Mouse (Mus musculus) embryonic facial prominence, embryonic 12.5 days (tissue): ENCODE results near the gene Fstl5. TPM values are rescaled to one million over a fixed set of nuclear protein-coding genes. Genes with fewer than 3 reads are reported as not detected.

Experiments used
- ATAC-seq: fragments of 200-750 bp; cut with Nextera tagmentation; 2 replicates; pipeline ENCODE4 v1.8.0; 2017; ENCODE audit not compliant: insufficient number of reproducible peaks, insufficient read depth, low FRiP score, low TSS enrichment
- H3K27ac ChIP-seq: fragments of 300-500 bp; sonication (generic); 2 replicates; pipeline ENCODE4 v1.5.1; 2016; ENCODE audit warnings: mild to moderate bottlenecking
- H3K27me3 ChIP-seq: fragments of 300-500 bp; sonication (generic); 2 replicates; pipeline ENCODE4 v1.6.1; 2016; ENCODE audit warnings: mild to moderate bottlenecking, moderate library complexity
- H3K36me3 ChIP-seq: fragments of 300-500 bp; sonication (generic); 2 replicates; pipeline ENCODE4 v1.6.1; 2016; ENCODE audit warnings: mild to moderate bottlenecking
- H3K4me1 ChIP-seq: fragments of 300-500 bp; sonication (generic); 2 replicates; pipeline ENCODE4 v1.6.1; 2016
- H3K4me2 ChIP-seq: fragments of 300-500 bp; sonication (generic); replicated peaks from 2 replicates; pipeline ENCODE4 v1.6.1; 2016; ENCODE audit warnings: mild to moderate bottlenecking, moderate library complexity
- H3K4me3 ChIP-seq: fragments of 300-500 bp; sonication (generic); 2 replicates; pipeline ENCODE4 v1.5.1; 2016; ENCODE audit warnings: mild to moderate bottlenecking
- H3K9ac ChIP-seq: fragments of 300-500 bp; sonication (generic); 2 replicates; pipeline ENCODE4 v1.6.1; 2016; ENCODE audit warnings: mild to moderate bottlenecking, moderate library complexity
- H3K9me3 ChIP-seq: fragments of 300-500 bp; sonication (generic); 2 replicates; pipeline ENCODE4 v1.6.1; 2016; ENCODE audit warnings: mild to moderate bottlenecking, moderate library complexity
- WGBS: fragments of 180-500 bp; shearing (Covaris S2); methylation state at CpG from one replicate; pipeline ENCODE4 v1.1.7; 2016; 5-methylcytosine and 5-hydroxymethylcytosine counted together
- polyA plus RNA-seq: library from polyadenylated mRNA; unstranded; fragments of >200 nt; fragmentation: Nextera tagmentation; extraction: Ambion mirVana; gene quantifications from 2 replicates; pipeline ENCODE4 v1.2.1, GENCODE M21; 2016

The Fstl5 gene
- polyA plus RNA-seq, 1 experiment from 2014 or later: 6.1 TPM

DNA sequence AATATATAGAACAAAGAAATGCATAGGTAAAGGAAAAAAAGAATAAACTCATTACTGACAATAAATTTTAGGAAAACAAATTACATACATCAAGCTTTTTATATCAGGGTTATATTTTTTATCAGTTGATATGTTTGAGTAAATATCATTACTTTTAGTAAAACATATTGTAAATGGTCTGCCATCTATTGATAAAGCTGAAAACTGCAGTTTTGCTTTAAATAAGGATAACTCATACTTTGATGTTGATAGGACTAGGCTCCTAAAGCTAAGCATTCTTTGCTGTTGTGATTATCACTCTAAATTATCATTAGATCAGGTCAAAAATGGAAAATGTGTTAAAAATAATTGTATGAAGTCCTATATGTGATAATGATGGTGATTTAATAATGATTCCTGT lies 493.3 kb downstream of the Fstl5 start:
- Histone ChIP-seq H3K4me3 (no peak overlapping the region), H3K27ac (no peak overlapping the region), H3K9ac (no peak overlapping the region), H3K4me1 (no peaks in the 10 kb centered on the region), H3K36me3 (no peaks in the 10 kb centered on the region), H3K27me3 (no peaks in the 10 kb centered on the region), H3K4me2 (no peak overlapping the region), H3K9me3 (no peaks in the 10 kb centered on the region)
- ATAC-seq: no peak

- Histone ChIP-seq H3K4me1 (no peaks in the 10 kb centered on the region), H3K4me2 (no peak overlapping the region), H3K27me3 (no peaks in the 10 kb centered on the region), H3K9me3 (no peaks in the 10 kb centered on the region), H3K27ac (no peak overlapping the region), H3K36me3 (no peaks in the 10 kb centered on the region), H3K4me3 (no peak overlapping the region), H3K9ac (no peak overlapping the region)
- no peak for ATAC-seq
- WGBS: 66% methylated on average over 3 of the region's 3 CpGs
Observed at GRCm38 (mm10) chr3:76572478-76572877, 498.4 kb downstream of the Fstl5 start.

DNA sequence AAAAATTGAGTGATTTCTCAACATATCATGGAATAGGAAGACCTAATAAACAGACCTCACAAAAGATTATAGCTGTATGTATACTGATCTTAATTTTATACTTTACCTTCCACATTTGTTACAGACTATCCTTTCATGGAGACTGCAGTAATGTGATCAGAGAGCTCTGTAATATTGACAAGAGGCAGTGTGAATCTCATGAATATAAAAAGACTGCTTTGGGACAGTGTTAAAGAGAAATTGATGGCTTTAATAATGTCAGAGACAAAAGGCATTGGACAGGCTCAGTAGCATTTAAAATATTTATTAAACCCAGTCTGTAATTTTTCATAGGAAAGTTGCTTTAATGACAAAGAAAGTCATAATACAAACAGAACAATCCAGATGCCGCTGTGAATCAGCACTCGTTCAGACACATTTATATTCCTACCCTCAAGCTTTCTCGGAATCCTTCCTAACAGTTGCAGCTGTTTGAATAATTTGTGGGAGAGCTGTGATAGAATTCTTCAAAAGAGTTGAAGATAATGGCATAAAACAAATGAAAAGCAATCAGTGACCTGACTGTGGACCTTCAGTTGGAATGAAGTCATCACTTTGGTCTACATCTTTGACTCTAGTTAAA lies 499.0 kb downstream of the Fstl5 start:
- Histone ChIP-seq H3K9me3 (no peaks in the 10 kb centered on the region), H3K36me3 (no peaks in the 10 kb centered on the region), H3K4me1 (no peaks in the 10 kb centered on the region), H3K9ac (no peak overlapping the region), H3K27me3 (no peaks in the 10 kb centered on the region), H3K4me2 (no peak overlapping the region), H3K27ac (no peak overlapping the region), H3K4me3 (no peak overlapping the region)
- WGBS: 80% methylated on average over 3 of the region's 3 CpGs
- no peak for ATAC-seq

DNA sequence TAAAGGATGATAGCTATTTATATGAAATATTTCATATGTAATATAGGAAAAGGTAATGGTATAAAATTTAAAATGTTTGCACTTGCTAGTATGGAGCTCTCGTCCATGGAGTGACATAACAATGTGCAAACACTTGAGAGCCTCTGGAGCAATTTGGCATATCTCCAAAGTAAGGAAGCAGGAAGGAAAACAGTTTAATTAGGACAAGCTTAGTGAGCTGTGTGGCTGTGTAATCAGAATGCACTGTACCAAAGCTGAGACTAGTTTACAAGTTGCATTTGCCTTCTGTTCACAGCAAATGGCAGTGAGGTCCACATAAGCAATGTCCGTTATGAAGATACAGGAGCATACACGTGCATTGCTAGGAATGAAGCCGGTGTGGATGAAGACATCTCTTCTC lies 519.1 kb downstream of the Fstl5 start:
- Histone ChIP-seq H3K36me3 (no peaks in the 10 kb centered on the region), H3K27ac (no peak overlapping the region), H3K4me3 (no peak overlapping the region), H3K4me2 (no peak overlapping the region), H3K4me1 (no peaks in the 10 kb centered on the region), H3K27me3 (no peaks in the 10 kb centered on the region), H3K9ac (no peak overlapping the region), H3K9me3 (no peaks in the 10 kb centered on the region)
- 78% methylated on average over 4 of the region's 4 CpGs for WGBS
- ATAC-seq: no peak

GRCm38 (mm10) chr3:76620044-76620443 lies 546.0 kb downstream of the Fstl5 start:
- Histone ChIP-seq H3K27ac (no peak overlapping the region), H3K4me1 (no peaks in the 10 kb centered on the region), H3K27me3 (no peaks in the 10 kb centered on the region), H3K4me3 (no peak overlapping the region), H3K4me2 (no peak overlapping the region), H3K9me3 (no peaks in the 10 kb centered on the region), H3K36me3 (no peaks in the 10 kb centered on the region), H3K9ac (no peak overlapping the region)
- ATAC-seq: no peak
- WGBS: 94% methylated on average over 1 of the region's 1 CpGs

DNA sequence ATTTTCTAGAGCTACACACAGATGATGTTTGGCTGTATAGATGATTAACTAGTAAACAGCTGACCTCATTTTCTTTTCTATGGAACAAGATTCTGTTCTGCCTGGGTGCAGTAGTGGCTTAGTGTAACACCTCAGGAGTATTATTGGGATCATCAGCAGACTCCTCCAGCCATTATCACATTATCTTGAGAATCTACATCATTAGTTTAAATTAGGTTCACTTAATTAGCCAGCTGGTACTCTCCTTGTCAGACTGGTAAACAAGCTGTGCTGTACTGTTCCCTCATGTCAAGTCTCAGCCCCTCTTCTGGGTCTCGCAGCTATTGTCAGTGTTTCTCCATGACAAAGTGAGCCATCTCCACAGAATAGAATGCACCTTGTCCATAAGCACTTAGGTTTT lies 580.2 kb downstream of the Fstl5 start:
- WGBS: 82% methylated on average over 1 of the region's 1 CpGs
- no peak for ATAC-seq

GRCm38 (mm10) chr3:76670859-76671258 lies 596.8 kb downstream of the Fstl5 start:
- H3K36me3 ChIP-seq: no peaks in the 10 kb centered on the region
- H3K27me3 ChIP-seq: no peaks in the 10 kb centered on the region
- no peak overlapping the region for H3K4me3 ChIP-seq
- H3K9me3 ChIP-seq: no peaks in the 10 kb centered on the region
- no peaks in the 10 kb centered on the region for H3K4me1 ChIP-seq
- no peak overlapping the region for H3K4me2 ChIP-seq
- no peak for ATAC-seq
- H3K27ac ChIP-seq: no peak overlapping the region
- WGBS: 33% methylated on average over 5 of the region's 5 CpGs
- H3K9ac ChIP-seq: no peak overlapping the region

More for the DNA sequence above, 580.2 kb downstream of the Fstl5 start:
- Histone ChIP-seq H3K27me3 (no peaks in the 10 kb centered on the region), H3K27ac (no peak overlapping the region), H3K4me3 (no peak overlapping the region), H3K36me3 (no peaks in the 10 kb centered on the region), H3K9me3 (no peaks in the 10 kb centered on the region), H3K9ac (no peak overlapping the region), H3K4me1 (no peaks in the 10 kb centered on the region), H3K4me2 (no peak overlapping the region)

DNA sequence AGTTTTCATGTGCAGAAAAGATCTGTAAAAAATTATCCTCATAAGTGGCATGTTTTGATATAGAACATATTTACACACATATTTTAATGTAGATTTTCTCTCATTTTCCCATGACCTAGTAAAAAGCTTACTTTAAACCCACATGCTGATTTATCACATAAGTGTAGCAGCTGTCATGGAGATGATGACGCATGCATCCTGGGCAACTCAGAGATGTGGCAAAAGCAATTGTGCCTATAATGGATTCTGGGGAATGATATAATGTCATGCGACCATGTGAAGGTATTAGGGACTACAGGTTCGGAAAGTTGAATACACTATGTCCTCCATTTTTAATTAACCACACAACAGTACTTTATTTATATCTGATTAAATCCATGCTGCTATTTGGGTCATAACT lies 601.9 kb downstream of the Fstl5 start:
- Histone ChIP-seq H3K27me3 (no peaks in the 10 kb centered on the region), H3K4me2 (no peak overlapping the region), H3K9me3 (no peaks in the 10 kb centered on the region), H3K27ac (no peak overlapping the region), H3K4me3 (no peak overlapping the region), H3K9ac (no peak overlapping the region), H3K36me3 (no peaks in the 10 kb centered on the region), H3K4me1 (no peaks in the 10 kb centered on the region)
- ATAC-seq: no peak
- WGBS: 89% methylated on average over 3 of the region's 3 CpGs

DNA sequence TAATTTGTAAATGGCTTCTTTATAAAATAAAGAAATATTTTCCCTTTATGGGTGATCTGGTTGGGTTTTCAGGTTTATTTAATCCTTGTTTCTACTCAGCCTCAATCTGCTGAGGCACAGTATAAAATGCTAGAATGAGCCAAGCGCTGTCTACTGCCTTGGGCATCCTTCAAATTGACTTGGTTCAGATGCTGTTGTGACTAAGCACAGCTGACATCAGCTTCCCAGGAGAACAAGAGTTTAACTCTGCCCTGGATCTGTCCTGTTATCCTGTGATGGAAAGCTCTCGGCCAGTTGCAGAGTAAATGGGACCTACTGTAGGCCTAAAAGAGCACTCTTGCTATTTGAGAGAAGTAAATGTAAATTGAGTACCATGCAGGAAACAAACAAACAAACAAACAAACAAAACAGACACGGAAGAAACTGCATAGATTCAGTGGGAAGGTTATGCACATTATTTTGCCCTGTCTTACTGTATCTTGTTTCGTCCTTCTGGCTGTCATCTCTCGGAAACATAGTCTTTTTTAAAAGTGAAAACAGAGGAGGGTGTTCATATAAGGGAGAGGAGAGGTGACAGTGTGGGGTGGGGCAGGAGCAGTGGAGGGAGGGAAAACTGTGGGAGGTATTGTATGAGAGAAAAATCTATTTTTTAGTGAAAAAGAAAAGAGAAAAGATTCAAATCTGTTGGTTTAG lies 605.9 kb downstream of the Fstl5 start:
- Histone ChIP-seq H3K4me1 (no peaks in the 10 kb centered on the region), H3K9ac (no peak overlapping the region), H3K4me2 (no peak overlapping the region), H3K9me3 (no peaks in the 10 kb centered on the region), H3K4me3 (no peak overlapping the region), H3K27me3 (no peaks in the 10 kb centered on the region), H3K27ac (no peak overlapping the region), H3K36me3 (no peaks in the 10 kb centered on the region)
- ATAC-seq: no peak
- WGBS: 68% methylated on average over 5 of the region's 5 CpGs

GRCm38 (mm10) chr3:76680546-76680883 lies 606.4 kb downstream of the Fstl5 start:
- H3K4me1 ChIP-seq: no peaks in the 10 kb centered on the region
- H3K9ac ChIP-seq: no peak overlapping the region

GRCm38 (mm10) chr3:76697134-76697629 lies 623.1 kb downstream of the Fstl5 start:
- Histone ChIP-seq H3K4me1 (no peaks in the 10 kb centered on the region), H3K36me3 (no peaks in the 10 kb centered on the region), H3K27ac (no peak overlapping the region), H3K27me3 (no peaks in the 10 kb centered on the region), H3K4me2 (no peak overlapping the region), H3K9ac (no peak overlapping the region), H3K9me3 (no peaks in the 10 kb centered on the region), H3K4me3 (no peak overlapping the region)
- WGBS: 61% methylated on average over 1 of the region's 1 CpGs
- no peak for ATAC-seq

More at GRCm38 (mm10) chr3:76680546-76680883, 606.4 kb downstream of the Fstl5 start:
- no peak for ATAC-seq
- no peak overlapping the region for H3K4me3 ChIP-seq
- WGBS: 81% methylated on average over 2 of the region's 2 CpGs
- no peak overlapping the region for H3K27ac ChIP-seq
- no peaks in the 10 kb centered on the region for H3K9me3 ChIP-seq
- no peak overlapping the region for H3K4me2 ChIP-seq
- no peaks in the 10 kb centered on the region for H3K36me3 ChIP-seq
- no peaks in the 10 kb centered on the region for H3K27me3 ChIP-seq

DNA sequence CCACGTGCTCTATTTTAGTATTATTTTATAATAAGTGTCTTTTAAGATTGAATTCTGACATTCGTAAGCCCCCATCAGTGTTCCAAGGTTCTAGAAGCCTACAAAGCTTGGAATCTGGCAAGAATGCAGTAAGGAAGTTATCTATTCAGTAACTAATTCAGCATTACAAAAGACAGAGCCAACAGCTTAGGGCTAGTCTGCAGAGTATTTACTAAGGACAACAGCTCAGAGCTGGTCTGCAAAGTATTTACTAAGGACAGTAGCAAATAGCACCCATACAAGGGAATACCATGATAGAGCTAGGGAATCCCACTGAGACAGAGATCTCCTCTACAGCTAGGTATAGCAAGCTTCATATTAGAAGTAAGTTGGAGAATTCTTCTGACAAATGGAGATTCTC lies 665.2 kb downstream of the Fstl5 start:
- H3K4me3 ChIP-seq: no peak overlapping the region

More for the DNA sequence above, 665.2 kb downstream of the Fstl5 start:
- no peak overlapping the region for H3K4me2 ChIP-seq
- no peak overlapping the region for H3K9ac ChIP-seq
- H3K36me3 ChIP-seq: no peaks in the 10 kb centered on the region
- no peaks in the 10 kb centered on the region for H3K27me3 ChIP-seq
- no peaks in the 10 kb centered on the region for H3K4me1 ChIP-seq
- no peak overlapping the region for H3K27ac ChIP-seq
- no peak for ATAC-seq
- H3K9me3 ChIP-seq: no peaks in the 10 kb centered on the region
- 80% methylated on average over 2 of the region's 2 CpGs for WGBS
